Mouse (Mus musculus) testis, postnatal 10 days (tissue): ENCODE measurements at regions not wholly inside any gene's neighbourhood (a gene's known extent, or its start where the extent isn't known, plus 50 kb on each side); places are given as distances from the start of the nearest gene placed in this dataset.

ENCODE experiments used
- DNase-seq: peaks from one replicate; pipeline ENCODE4 v3.0.0; 2021; ENCODE audit warnings: low spot score

- DNase-seq = no peak
Observed at GRCm38 (mm10) chr4:124063269-124064100, 145.7 kb upstream of the 4930535I16Rik start.

GRCm38 (mm10) chr4:124057607-124058006, 139.8 kb upstream of the 4930535I16Rik start:
- no peak for DNase-seq

GRCm38 (mm10) chr4:124054240-124054760, 136.5 kb upstream of the 4930535I16Rik start:
- no peak for DNase-seq

GRCm38 (mm10) chr4:124053340-124054038, 135.7 kb upstream of the 4930535I16Rik start:
- no peak for DNase-seq

- no peak for DNase-seq
Observed at GRCm38 (mm10) chr4:124052387-124052786, 134.6 kb upstream of the 4930535I16Rik start.

GRCm38 (mm10) chr4:124048348-124048831, 130.6 kb upstream of the 4930535I16Rik start:
- DNase-seq = no peak

- no peak for DNase-seq
Observed at GRCm38 (mm10) chr4:124047898-124048297, 130.1 kb upstream of the 4930535I16Rik start.

GRCm38 (mm10) chr4:124036483-124036882, 118.7 kb upstream of the 4930535I16Rik start:
- DNase-seq = no peak

- DNase-seq = no peak
Observed at GRCm38 (mm10) chr4:124035657-124036061, 117.8 kb upstream of the 4930535I16Rik start.

GRCm38 (mm10) chr4:124035192-124035591, 117.4 kb upstream of the 4930535I16Rik start:
- peak; percentile 67 for DNase-seq

GRCm38 (mm10) chr4:124028061-124028460, 110.2 kb upstream of the 4930535I16Rik start:
- DNase-seq = no peak

- DNase-seq = no peak
Observed at GRCm38 (mm10) chr4:124016401-124016800, 98.6 kb upstream of the 4930535I16Rik start.

- DNase-seq = no peak
Observed at GRCm38 (mm10) chr4:124015323-124015722, 97.5 kb upstream of the 4930535I16Rik start.

GRCm38 (mm10) chr4:124012406-124012805, 94.6 kb upstream of the 4930535I16Rik start:
- DNase-seq = no peak

- no peak for DNase-seq
Observed at GRCm38 (mm10) chr4:124008725-124009124, 90.9 kb upstream of the 4930535I16Rik start.

- no peak for DNase-seq
Observed at GRCm38 (mm10) chr4:124005626-124006315, 87.9 kb upstream of the 4930535I16Rik start.

- no peak for DNase-seq
Observed at GRCm38 (mm10) chr4:124002760-124003159, 84.9 kb upstream of the 4930535I16Rik start.

- no peak for DNase-seq
Observed at GRCm38 (mm10) chr4:124002105-124002504, 84.3 kb upstream of the 4930535I16Rik start.

GRCm38 (mm10) chr4:123995815-123996214, 78.0 kb upstream of the 4930535I16Rik start:
- no peak for DNase-seq

- DNase-seq = no peak
Observed at GRCm38 (mm10) chr4:123991223-123991622, 73.4 kb upstream of the 4930535I16Rik start.

- no peak for DNase-seq
Observed at GRCm38 (mm10) chr4:123990293-123991185, 72.7 kb upstream of the 4930535I16Rik start.
